Mouse (Mus musculus) cerebellum, adult 9-10 months (tissue): ENCODE measurements around the gene B3gnt9.
"Not testable (repeated sequence)": the region's sequence is repeated elsewhere in the genome, so short reads cannot be mapped to it uniquely, and the experiment has no call there.

Experiments used
- DNase-seq: peaks from one replicate; pipeline ENCODE4 v3.0.0; 2022

B3gnt9 gene

DNA sequence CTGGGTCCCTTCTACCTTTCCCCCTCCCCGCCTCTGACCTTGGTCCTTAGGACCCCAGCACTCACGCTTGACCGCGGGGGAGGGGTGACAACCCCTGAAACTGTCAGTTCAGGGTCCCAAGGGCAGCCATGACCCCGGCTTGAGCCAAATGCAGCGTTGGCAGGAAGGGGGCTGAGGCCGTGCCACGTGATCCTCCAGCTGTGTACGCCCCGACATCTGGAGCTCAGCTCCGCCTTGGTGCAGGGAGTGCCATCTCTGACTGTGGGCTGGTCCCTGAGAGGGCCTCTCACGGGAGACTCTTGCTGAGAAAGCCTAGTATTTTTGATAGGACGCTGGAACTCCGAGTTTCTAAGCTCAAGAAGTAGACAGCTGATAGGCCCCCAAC lies at the start of gene B3gnt9:
Gene B3gnt9 (minus strand): TSS at position 188 of the 385 bp plus-strand sequence.
- DNase-seq: no peak

GRCm38 (mm10) chr8:105303874-105304273 lies 48.9 kb upstream of the B3gnt9 start:
- DNase-seq: no peak

GRCm38 (mm10) chr8:105303396-105303795 lies 48.4 kb upstream of the B3gnt9 start:
- DNase-seq: no peak

DNA sequence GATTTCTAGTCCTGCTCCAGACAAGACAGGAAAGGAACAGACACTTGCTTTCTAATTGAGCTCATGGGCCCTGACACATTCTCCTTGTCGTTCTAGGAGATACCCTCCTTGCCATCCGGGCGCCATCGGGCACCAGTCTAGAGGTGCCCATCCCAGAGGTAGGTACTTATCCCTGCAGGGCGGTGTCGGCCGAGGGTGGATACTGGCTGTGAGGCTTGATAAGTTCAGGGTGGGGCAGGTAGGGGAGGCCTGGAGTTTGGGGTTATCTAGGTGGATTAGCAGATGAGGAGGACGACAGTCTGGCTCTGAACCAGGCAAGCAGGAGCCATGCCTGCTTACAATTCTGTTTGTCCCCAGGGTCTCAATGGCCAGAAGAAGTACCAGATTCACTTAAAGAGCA lies 45.0 kb upstream of the B3gnt9 start:
- no peak for DNase-seq

- no peak for DNase-seq
Measured at GRCm38 (mm10) chr8:105298351-105299252, 43.6 kb upstream of the B3gnt9 start.

GRCm38 (mm10) chr8:105297511-105298192 lies 42.7 kb upstream of the B3gnt9 start, which contains the start of gene E2f4:
Gene E2f4, plus strand, starts transcription at chr8:105297663.
- DNase-seq: peak; percentile 87

DNA sequence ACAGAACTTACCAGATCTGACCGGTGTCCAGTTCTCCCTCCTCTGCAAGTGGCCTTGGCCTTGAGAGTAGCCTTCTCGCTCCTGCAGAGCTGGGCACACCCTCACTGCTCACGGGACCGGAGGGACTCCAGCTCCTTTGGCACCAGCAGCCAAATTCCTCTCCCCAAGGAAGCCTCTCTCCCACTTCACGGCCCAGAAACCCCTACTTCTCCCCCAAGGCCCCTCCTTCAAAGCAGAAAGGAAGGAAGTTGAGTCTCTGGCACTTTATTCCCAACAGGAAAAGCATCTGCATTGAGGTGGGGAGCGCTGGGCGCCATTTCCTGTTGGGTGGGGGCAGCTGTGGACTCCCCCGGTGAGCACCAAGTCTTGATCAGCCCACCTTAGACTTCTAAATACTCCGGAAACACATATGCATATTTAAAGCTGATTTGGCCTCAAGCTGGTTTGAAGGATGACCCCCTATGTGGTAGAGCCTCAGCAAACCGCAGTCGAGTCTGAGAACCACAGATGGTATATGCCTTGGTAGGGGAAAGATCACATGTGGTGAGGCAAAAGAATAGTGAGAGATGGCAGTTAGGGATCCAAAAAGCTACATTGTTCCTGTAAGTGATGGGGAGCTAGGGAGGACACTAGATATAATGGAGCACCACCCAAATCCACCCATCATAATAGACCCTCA lies 41.1 kb upstream of the B3gnt9 start, which contains the start of gene Exoc3l:
Gene Exoc3l (minus strand): TSS at position 207 of the 679 bp plus-strand sequence.
- no peak for DNase-seq

DNA sequence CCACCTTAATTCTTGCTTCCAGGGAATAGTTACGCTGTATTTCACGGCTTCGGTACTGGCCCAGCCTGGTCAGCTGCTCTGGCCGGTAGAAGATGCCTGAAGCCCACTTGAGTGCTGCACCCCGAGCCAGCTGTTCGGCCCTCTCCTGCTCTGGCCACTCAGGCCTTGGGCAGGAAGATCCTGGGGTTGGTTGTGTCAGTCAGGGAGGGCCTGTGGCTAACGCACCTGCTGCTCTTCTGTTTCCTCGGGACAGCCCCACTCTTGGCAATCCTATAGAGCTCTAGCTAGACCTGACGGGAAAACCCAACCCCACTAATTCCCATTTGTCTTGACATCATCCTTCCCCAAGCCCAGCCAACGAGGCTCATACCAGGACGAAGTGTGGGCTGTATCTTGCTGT lies 40.3 kb upstream of the B3gnt9 start:
- no peak for DNase-seq

DNA sequence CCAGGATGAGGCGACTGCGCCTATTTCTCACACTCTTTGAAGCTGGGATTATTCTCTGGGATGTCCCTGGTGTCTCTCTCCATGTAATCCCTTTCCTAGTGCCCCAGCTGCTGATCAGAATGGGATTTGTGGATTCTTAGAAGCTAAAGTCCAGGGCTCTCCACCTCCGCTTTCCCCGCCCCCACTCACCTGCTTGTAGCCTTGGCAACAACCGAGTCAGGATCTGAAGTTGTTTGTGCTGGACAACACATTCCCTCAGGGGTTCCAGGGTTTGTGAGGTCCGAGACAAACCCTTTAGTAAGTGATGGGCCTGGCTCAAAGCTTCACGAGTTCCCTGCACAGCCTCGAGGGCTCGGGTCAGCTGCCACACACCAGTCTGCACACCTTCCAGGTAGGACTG lies 39.8 kb upstream of the B3gnt9 start:
- no peak for DNase-seq

- DNase-seq: peak; percentile 88
Measured at GRCm38 (mm10) chr8:105293405-105293804, 38.5 kb upstream of the B3gnt9 start.

DNA sequence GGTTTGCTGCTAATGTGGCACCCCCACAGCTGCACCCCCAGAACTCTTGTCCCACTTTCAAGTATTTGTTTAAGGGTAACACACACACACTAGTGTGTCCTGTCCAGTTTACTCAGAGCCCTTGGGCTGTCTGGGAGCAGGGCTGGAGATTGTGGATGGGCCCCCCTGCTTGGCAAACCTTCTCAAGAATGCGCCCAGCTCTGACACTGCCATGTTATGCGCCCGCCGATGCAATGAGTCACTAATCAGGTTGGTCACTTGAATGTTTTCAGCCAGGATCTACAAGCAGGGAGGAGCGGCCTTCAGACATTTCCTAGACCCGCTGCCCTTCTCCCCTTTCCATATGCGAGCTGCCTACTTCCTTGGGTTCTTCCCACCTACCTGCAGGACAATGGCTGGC lies 37.5 kb upstream of the B3gnt9 start:
- no peak for DNase-seq

DNA sequence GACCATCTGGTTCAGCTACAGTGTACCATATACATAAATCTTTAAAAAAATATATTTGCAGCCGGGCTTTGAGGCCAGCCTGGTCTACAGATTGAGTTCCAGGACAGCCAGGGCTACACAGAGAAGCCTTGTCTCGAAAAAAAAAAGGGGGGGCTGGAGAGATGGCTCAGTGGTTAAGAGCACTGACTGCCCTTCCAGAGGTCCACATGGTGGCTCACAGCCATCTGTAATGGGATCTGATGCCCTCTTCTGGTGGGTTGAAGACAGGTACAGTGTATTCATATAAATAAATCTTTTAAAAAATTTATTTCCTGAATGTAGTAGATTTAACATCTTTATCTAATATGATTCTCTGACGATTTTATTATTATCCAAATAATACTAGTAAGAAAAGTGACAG lies 36.8 kb upstream of the B3gnt9 start:
- DNase-seq: not testable (repeated sequence)

- DNase-seq: peak; percentile 78
Measured at GRCm38 (mm10) chr8:105291364-105291763, 36.4 kb upstream of the B3gnt9 start.

DNA sequence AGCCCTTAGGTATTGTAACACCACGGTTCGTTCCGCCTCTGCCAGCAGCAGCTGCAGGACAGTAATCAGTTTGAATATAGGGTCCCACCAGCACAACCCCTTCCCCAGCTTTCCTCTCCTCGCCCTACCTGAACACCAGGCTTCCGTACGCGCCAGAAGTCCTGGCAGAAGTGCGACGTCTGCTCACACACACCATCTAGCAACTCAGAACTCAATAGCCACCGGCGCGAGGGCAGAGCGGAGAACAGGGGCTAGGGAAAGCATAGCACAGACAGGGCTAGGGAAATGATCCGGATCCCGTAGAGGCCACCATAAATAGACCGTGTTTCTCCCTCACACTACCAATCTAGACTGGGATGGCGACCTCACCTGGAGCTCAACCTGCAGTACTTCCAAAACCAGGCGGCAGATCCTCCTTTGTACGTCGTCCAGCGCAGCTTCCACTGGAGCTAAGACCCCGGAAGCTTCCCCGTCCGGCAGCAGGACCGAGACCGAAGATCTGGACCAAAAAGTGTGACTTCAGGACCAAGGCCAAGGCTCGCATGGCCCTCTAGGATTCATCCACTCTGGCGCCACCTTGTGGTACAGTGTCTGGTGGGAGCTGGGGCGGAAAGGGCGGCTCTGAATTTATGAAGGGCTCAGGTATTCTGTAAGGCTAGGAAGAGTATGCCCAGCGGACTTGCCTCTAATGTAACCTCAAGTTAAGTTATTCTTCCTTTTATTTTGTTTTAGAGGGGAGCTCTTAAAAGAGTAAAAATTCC lies 35.8 kb upstream of the B3gnt9 start:
- DNase-seq: peak; percentile 94

- DNase-seq: peak; percentile 80
Measured at GRCm38 (mm10) chr8:105289805-105290460, 35.0 kb upstream of the B3gnt9 start, which contains the start of gene 4931428F04Rik. Gene 4931428F04Rik, minus strand, starts transcription at chr8:105289864.

GRCm38 (mm10) chr8:105288958-105289732 lies 34.2 kb upstream of the B3gnt9 start:
- DNase-seq: peak; percentile 97

GRCm38 (mm10) chr8:105288231-105288630 lies 33.3 kb upstream of the B3gnt9 start:
- DNase-seq: no peak

GRCm38 (mm10) chr8:105286907-105287306 lies 32.0 kb upstream of the B3gnt9 start:
- no peak for DNase-seq

DNA sequence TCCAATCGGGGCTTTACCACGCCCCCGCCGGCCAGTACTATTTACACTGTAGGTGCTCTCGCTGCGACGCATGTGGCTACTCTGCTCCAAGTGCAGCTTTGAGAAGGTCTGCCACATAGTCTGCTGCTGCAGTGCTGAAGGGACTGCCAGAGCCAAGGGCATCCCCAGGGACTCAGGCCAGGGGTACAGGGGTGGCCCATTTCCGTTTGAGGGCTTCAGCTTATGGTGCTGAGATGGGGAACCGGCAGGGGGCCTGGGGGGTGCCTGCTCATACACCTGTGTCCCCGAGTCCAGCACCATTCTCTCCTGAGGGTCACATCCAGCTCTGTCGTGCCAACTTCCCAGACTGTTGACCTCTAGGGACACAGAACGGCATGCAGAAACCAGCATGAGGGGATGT lies 30.6 kb upstream of the B3gnt9 start:
- DNase-seq: no peak

DNA sequence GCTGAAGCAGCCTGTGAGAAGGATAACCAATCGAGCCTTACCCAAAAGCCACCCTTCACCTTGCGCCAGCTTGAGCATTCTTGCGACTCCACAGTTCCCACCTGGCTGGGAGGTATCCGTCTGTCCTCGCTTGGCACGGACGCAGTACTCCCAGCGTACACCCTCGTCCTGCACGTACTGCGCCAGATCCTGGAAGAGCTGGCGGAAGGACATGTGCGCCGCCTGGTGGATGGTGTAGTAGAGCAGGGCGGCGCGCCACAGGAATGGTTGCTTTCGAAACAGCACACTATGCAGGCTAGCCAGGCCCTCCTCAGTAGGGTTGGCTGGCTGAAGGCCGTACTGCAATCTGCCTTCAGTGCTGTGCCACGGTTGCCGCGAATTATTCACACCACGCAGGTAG lies 28.1 kb upstream of the B3gnt9 start:
- DNase-seq: no peak

- no peak for DNase-seq
Measured at GRCm38 (mm10) chr8:105282239-105282638, 27.3 kb upstream of the B3gnt9 start.
